Mouse (Mus musculus): ENCODE results near the gene Gbp2b. TPM values are rescaled to one million over a fixed set of nuclear protein-coding genes. Genes with fewer than 3 reads are reported as not detected.
A peak's percentile ranks its signal among the peaks of the same experiment; 100 is the strongest.
"Not testable (repeated sequence)": the region's sequence is repeated elsewhere in the genome, so short reads cannot be mapped to it uniquely, and the experiment has no call there.

Gbp2b gene
- polyA plus RNA-seq (2021): 4.1 TPM

DNA sequence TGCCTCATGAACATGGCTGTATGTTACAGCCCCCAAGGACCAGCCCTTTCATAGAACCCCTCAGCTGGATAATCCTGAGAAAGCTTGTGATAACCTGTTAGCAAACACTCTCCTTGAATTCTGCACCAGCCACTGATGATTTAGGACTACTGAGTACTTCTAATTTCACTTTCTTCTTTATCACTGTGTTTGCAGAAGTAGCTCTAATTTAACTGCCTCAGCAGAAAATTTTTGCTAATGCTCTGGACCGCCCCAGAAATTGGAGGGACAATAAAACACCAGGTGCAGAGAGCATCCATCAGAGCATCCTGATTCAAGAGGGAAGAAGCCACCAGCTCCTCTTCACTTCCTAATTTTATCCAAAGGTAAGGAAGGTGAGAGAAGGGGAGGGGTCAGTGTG is at the start of gene Gbp2b:
Gene Gbp2b (plus strand): TSS at position 301 of the 400 bp plus-strand sequence.
- DNase-seq (ENCODE audit: low read depth, low spot score) (no peak), ATAC-seq (no peak)
- no peak for TF ChIP-seq CTCF (IDR thresholded peaks at IDR 0.05)
- no peaks in the 10 kb centered on the region for H3K27me3 ChIP-seq
- ChIA-PET CTCF (interaction anchor here (1.6 kb wide), 1 partner anchor 11 kb away, joined by 7 read pairs; no protein-coding TSS in a partner anchor), POLR2A (interaction anchor here (1.0 kb wide), 1 partner anchor 9 kb away, joined by 3 read pairs; no protein-coding TSS in a partner anchor)
- in situ Hi-C loops (cut with MboI; ENCODE audit: low pct_unique_long_range_greater_than_20kb): no loop called here

DNA sequence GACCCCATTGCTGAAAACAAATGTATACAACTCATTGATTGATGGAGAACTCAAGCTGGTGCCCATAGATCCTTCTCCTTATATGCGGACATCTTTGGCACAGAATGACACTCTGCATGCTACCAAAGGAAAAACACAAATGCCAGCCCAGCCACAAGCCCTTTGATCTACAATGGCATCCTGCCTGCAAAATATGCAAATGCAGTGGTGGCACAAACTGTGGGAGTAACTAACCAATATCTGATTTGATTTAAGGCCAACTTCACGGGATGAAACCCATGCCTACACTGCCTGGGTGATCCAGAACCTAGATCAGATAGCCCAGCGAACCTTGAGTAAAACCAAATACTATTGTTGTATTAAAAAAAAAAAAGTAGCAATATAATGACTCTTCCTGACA is 48.0 kb upstream of the Gbp2b start:
- ChIA-PET CTCF (interaction anchor here (1.5 kb wide), 1 partner anchor 14 kb away, joined by 3 read pairs; no protein-coding TSS in a partner anchor), POLR2A (interaction anchor here (0.9 kb wide), 1 partner anchor 10 kb away, joined by 3 read pairs; no protein-coding TSS in a partner anchor)
- no peak for DNase-seq (ENCODE audit: low read depth, low spot score)
- no peak for ATAC-seq
- no peak for TF ChIP-seq CTCF (IDR thresholded peaks at IDR 0.05)
- no peaks in the 10 kb centered on the region for H3K27me3 ChIP-seq
- in situ Hi-C loops (cut with MboI; ENCODE audit: low pct_unique_long_range_greater_than_20kb): no loop called here

DNA sequence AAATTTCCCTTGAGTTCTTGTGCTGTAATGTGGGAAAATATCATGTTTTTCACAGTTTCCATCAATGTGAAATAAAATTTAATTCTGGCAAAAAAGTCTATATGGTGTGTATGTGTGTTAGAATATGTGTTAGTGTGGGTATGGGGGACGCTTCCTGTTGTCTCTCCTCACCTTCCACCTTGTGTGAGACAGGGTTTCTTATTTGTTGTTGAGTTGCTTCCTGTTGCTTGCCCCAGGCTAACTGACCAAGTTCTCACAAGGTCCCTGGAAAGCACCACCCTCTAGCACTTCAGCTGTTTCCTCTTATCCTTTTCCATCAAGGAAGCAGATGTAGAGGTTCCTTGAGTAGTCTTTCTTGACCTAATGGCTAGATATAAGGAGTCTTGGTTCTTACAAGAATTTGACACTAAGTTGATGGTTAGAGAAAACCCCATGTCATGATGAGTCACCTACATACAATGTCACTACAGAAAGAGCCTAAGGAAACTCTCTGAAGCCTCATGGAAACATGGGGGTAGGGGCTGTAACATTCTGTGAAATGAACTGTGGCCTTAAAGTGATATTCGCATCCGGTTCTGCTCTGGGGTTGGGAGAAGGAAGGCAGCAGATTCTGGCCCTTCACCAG is 44.5 kb upstream of the Gbp2b start:
- H3K27me3 ChIP-seq: no peaks in the 10 kb centered on the region
- DNase-seq (ENCODE audit: low read depth, low spot score): no peak
- no peak for TF ChIP-seq CTCF (IDR thresholded peaks at IDR 0.05)
- in situ Hi-C loops (cut with MboI; ENCODE audit: low pct_unique_long_range_greater_than_20kb): no loop called here
- ChIA-PET CTCF (interaction anchor here (1.3 kb wide), 1 partner anchor 17 kb away, joined by 4 read pairs; no protein-coding TSS in a partner anchor), POLR2A (no interaction called here)
- no peak for ATAC-seq

DNA sequence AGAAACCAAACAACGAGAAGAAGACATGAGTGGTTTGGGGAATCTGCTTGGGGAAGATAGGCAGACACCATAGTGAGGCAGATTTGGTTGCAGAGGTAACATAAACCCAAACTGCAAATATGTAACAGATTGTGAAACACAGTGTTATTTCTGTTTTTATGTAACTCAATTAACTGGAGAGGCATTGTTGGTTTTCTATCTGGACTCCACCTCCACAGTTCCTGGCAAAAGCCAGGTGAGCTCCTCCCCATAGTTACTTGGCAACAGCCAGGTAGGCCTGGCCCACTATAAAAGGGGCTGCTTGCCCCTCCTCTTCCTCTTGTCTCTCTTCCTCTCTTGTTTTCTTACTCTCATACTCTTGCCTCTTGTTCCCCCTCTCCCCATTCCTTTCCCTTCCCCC is 40.0 kb upstream of the Gbp2b start:
- in situ Hi-C loops (cut with MboI; ENCODE audit: low pct_unique_long_range_greater_than_20kb): no loop called here

DNA sequence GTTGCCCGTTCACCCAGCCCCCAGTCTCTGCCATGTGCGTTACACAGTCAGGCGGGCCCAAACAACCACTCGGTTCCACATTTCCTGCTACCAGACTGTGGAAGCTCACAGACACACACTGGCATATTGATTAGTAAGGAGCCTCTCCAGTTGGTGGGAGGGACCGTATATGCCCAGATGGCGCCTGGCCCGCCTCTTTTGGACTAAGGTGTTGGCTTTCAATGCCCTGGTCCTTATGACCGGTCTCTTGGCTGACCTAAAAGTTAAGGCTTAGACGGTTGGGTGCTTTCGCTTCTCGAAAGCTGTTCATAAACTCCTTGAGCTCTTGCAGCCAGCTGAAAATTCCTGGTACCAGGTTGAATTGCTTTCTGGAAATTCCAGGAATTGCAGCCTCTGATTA is 39.0 kb upstream of the Gbp2b start:
- DNase-seq (ENCODE audit: low read depth, low spot score) (no peak), ATAC-seq (no peak)
- in situ Hi-C loops (cut with MboI; ENCODE audit: low pct_unique_long_range_greater_than_20kb): no loop called here
- CTCF ChIA-PET: interaction anchor here (1.1 kb wide), 1 partner anchor 11 kb away, joined by 3 read pairs; no protein-coding TSS in a partner anchor
- H3K27me3 ChIP-seq: no peaks in the 10 kb centered on the region
- no peak for TF ChIP-seq CTCF (IDR thresholded peaks at IDR 0.05)
- POLR2A ChIA-PET: no interaction called here

More for the DNA sequence above, 40.0 kb upstream of the Gbp2b start:
- DNase-seq (ENCODE audit: low read depth, low spot score) (no peak), ATAC-seq (no peak)
- ChIA-PET POLR2A (no interaction called here), CTCF (interaction anchor here (1.0 to 1.1 kb wide), 3 partner anchors 10 to 79 kb away, joined by 3 read pairs; no protein-coding TSS in a partner anchor)
- TF ChIP-seq CTCF (IDR thresholded peaks at IDR 0.05): no peak
- no peaks in the 10 kb centered on the region for H3K27me3 ChIP-seq

DNA sequence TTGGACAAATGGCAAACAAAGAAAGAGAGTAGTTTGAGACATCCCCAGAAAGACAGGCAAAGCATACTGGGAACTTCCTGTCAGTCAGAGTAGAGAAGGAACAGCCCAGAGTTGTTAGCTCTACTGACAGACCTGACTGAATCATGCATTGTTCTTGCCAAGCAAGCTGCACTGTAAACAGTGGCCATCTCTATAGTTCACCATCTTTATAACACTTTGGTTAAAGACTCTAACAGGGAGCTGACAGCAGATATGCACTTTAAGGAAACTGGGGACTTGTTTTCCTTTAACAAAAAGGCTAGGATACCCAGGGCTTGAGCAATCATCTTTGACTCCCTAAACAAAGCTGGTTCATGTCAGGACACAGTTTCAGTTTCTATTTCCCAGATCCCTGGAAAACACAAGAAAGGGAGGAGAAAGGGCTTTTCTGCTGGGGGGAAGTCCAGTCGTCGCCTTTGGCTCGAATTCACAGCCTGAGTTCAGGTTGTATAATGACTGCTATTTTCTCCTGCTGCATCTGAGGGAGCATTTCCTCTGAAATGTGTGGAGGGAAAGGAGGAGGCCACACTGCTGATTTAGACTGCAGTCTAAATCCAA is 34.9 kb upstream of the Gbp2b start, which contains the start of gene Gbp3:
Gene Gbp3 (plus strand): TSS at position 395 of the 597 bp plus-strand sequence.
- DNase-seq (ENCODE audit: low read depth, low spot score): peak; percentile 7
- no peak for ATAC-seq
- ChIA-PET POLR2A (interaction anchor here (1.1 kb wide), 1 partner anchor 68 kb away, joined by 3 read pairs; no protein-coding TSS in a partner anchor), CTCF (interaction anchor here (0.7 to 3.1 kb wide), 25 partner anchors 10 to 87 kb away, joined by 3 to 18 read pairs (median 4); partner anchors contain the start of genes Gbp5 and Gbp7)
- in situ Hi-C loops (cut with MboI; ENCODE audit: low pct_unique_long_range_greater_than_20kb): loop anchor here (5.0 kb wide), 1 partner anchor 67 kb away; the partner anchor contains the start of gene Gbp5
- no peaks in the 10 kb centered on the region for H3K27me3 ChIP-seq
- TF ChIP-seq CTCF (IDR thresholded peaks at IDR 0.05): no peak

DNA sequence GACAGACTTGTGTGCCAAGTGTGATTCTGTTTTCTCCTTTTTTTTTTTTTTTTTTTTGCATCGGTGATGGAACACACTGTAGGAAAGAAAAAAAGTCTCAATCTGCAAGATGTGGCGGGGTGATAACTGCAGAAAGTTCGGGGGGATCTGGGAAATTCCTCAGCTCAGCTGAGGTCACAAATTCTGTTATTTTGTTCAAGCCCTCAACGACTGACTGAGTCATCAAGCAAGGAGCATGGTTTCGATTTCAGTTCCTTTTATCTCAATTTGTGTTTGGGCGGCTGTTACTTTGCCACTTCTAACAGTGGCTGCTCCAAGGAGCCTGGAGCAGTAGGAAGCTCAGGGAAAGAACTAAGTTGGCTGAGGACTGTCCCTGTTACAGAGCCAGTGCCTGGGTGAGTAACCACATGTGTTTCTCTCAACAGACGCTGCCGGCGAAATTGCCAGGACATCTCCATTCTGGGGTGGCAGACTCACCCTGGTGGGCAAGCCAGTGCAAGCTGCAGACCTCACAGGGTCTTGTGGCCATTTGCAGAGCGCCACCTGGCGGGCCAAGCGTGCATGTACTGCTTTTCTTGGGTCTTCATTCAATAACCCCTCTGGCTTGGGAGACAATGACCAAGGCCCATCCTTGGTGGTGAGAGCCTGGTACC is 34.2 kb upstream of the Gbp2b start:
- ATAC-seq (peak; percentile 86), DNase-seq (ENCODE audit: low read depth, low spot score) (peak; percentile 71)
- in situ Hi-C loops (cut with MboI; ENCODE audit: low pct_unique_long_range_greater_than_20kb): loop anchor here (5.0 kb wide), 1 partner anchor 68 kb away; the partner anchor contains the start of gene Gbp5
- CTCF ChIA-PET: interaction anchor here (0.7 to 3.1 kb wide), 25 partner anchors 9 to 86 kb away, joined by 3 to 18 read pairs (median 4); partner anchors contain the start of genes Gbp5 and Gbp7
- peak; percentile 99 for TF ChIP-seq CTCF (IDR thresholded peaks at IDR 0.05)
- no peaks in the 10 kb centered on the region for H3K27me3 ChIP-seq
- POLR2A ChIA-PET: interaction anchor here (1.1 kb wide), 1 partner anchor 69 kb away, joined by 3 read pairs; no protein-coding TSS in a partner anchor

DNA sequence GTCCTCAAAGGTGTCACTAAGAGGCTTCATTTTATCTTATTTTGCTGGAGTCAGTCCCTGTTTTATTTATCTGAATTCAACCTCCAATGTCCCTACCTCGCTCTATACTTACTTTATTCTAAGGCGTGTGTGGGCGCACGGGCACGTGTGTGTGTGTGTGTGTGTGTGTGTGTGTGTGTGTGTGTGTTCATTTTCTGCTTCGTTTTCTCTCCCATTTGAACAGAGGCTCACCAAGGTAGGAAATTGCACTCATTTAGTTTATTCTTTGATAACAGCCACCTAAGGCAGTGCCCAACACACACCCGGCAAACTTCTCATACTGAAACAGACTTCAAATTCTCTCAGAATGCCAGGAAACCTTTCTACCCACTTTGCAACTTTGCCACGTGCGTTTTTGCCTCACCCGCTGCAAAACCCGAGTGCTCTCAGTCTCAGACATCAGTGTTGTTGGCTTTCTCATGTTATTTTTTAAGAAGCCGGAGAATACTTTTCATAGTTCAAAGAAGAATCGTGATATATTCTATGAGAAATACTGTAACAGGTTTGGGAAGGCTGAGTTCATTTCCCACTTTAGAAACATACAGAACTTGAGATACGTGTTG is 33.5 kb upstream of the Gbp2b start:
- ATAC-seq (no peak), DNase-seq (ENCODE audit: low read depth, low spot score) (no peak)
- POLR2A ChIA-PET: interaction anchor here (1.1 kb wide), 1 partner anchor 70 kb away, joined by 3 read pairs; no protein-coding TSS in a partner anchor
- in situ Hi-C loops (cut with MboI; ENCODE audit: low pct_unique_long_range_greater_than_20kb): loop anchor here (5.0 kb wide), 1 partner anchor 69 kb away; the partner anchor contains the start of gene Gbp5
- TF ChIP-seq CTCF (IDR thresholded peaks at IDR 0.05): no peak
- H3K27me3 ChIP-seq: no peaks in the 10 kb centered on the region
- CTCF ChIA-PET: interaction anchor here (1.0 to 3.1 kb wide), 16 partner anchors 8 to 85 kb away, joined by 3 to 18 read pairs (median 5); partner anchors contain the start of genes Gbp5 and Gbp7

DNA sequence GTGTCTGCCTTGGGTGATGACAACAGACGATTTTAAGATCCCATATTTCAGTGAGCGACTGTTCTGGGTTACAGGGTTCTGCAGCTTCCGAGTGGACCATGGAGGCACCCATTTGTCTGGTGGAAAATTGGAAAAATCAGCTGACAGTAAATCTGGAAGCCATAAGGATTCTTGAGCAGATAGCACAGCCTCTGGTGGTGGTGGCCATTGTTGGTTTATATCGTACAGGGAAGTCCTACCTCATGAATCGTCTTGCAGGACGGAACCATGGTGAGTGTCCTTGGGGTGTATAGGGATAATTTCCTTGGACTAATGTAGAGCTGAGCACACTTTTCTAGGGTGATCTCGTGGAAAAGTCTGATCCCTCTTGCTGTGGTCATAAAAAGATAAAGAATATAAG is 33.0 kb upstream of the Gbp2b start:
- in situ Hi-C loops (cut with MboI; ENCODE audit: low pct_unique_long_range_greater_than_20kb): loop anchor here (5.0 kb wide), 1 partner anchor 69 kb away; the partner anchor contains the start of gene Gbp5
- POLR2A ChIA-PET: no interaction called here
- CTCF ChIA-PET: interaction anchor here (1.0 kb wide), 1 partner anchor 58 kb away, joined by 4 read pairs; no protein-coding TSS in a partner anchor
- TF ChIP-seq CTCF (IDR thresholded peaks at IDR 0.05): no peak
- DNase-seq (ENCODE audit: low read depth, low spot score) (no peak), ATAC-seq (no peak)
- H3K27me3 ChIP-seq: no peaks in the 10 kb centered on the region

DNA sequence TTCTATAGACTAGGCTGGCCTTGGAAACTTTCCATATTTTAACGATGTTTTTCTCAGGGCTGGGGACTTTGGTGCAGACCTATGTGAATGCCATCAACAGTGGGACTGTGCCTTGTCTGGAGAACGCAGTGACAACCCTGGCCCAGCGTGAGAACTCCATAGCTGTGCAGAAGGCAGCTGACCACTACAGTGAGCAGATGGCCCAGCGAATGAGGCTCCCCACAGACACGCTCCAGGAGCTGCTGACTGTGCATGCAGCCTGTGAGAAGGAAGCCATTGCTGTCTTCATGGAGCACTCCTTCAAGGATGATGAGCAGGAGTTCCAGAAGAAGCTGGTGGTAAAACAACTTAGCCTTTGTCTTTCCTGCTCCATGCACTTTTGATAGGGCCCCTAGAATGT is 27.2 kb upstream of the Gbp2b start:
- ATAC-seq; in situ Hi-C loops (cut with MboI; ENCODE audit: low pct_unique_long_range_greater_than_20kb): not testable (repeated sequence)
- CTCF ChIA-PET: interaction anchor here (0.8 to 1.3 kb wide), 3 partner anchors 24 to 54 kb away, joined by 3 read pairs; no protein-coding TSS in a partner anchor

More for the DNA sequence above, 27.2 kb upstream of the Gbp2b start:
- DNase-seq (ENCODE audit: low read depth, low spot score); POLR2A ChIA-PET; H3K27me3 ChIP-seq: not testable (repeated sequence)

Measured in Patski (cell line).